Mouse (Mus musculus) megakaryocyte, embryonic 14.5 days (primary cell): Measurements from ENCODE around the gene Rhoj. TPM values are rescaled to one million over a fixed set of nuclear protein-coding genes. Genes with fewer than 3 reads are reported as not detected.

Experiments
- H3K27me3 ChIP-seq: replicated peaks from 2 replicates; pipeline ENCODE3; 2012; ENCODE audit warnings: inconsistent platforms
- H3K36me3 ChIP-seq: replicated peaks from 2 replicates; pipeline ENCODE3; 2012; ENCODE audit warnings: low read length, inconsistent platforms, mixed read lengths
- H3K4me1 ChIP-seq: 2 replicates; pipeline ENCODE4 v1.6.1; 2012; ENCODE audit warnings: inconsistent platforms
- H3K4me3 ChIP-seq: replicated peaks from 2 replicates; pipeline ENCODE3; 2012; ENCODE audit warnings: moderate library complexity, mild to moderate bottlenecking, inconsistent platforms
- H3K9me3 ChIP-seq: 2 replicates; pipeline ENCODE4 v1.6.1; 2012; ENCODE audit warnings: inconsistent platforms
- FLI1 ChIP-seq: IDR thresholded peaks from 2 replicates; pipeline ENCODE4 v1.6.1; 2012; ENCODE audit warnings: low read length, inconsistent platforms, mixed read lengths
- GATA1 ChIP-seq: IDR thresholded peaks from 3 replicates; pipeline ENCODE4 v1.6.1; 2012; ENCODE audit warnings: mixed read lengths, low read length, inconsistent platforms, borderline replicate concordance
- polyA plus RNA-seq: library from polyadenylated mRNA; stranded (reverse); fragments of >175 nt; gene quantifications from 2 replicates; pipeline ENCODE4 v1.2.3, GENCODE M21; 2012; ENCODE audit warnings: low replicate concordance; ENCODE audit not compliant: insufficient read depth

The Rhoj gene
- polyA plus RNA-seq, 1 experiment, result 62.7 TPM

- no peaks in the 10 kb centered on the region for H3K9me3 ChIP-seq
- peaks cover 3% of the 10 kb centered on the region for H3K27me3 ChIP-seq
- H3K4me3 ChIP-seq, result no peak overlapping the region
- TF ChIP-seq FLI1, result no peak
- no peak for TF ChIP-seq GATA1
- peaks cover 2% of the 10 kb centered on the region for H3K4me1 ChIP-seq
- no peaks in the 10 kb centered on the region for H3K36me3 ChIP-seq
Measured at GRCm38 (mm10) chr12:75387846-75388245, 79.7 kb downstream of the Rhoj start.

GRCm38 (mm10) chr12:75388521-75388920 is 80.4 kb downstream of the Rhoj start:
- Histone ChIP-seq H3K36me3 (no peaks in the 10 kb centered on the region), H3K27me3 (peaks cover 3% of the 10 kb centered on the region), H3K4me3 (no peak overlapping the region), H3K9me3 (no peaks in the 10 kb centered on the region), H3K4me1 (peaks cover 6% of the 10 kb centered on the region)
- TF ChIP-seq FLI1 (no peak), GATA1 (no peak)

GRCm38 (mm10) chr12:75389308-75390135 is 81.4 kb downstream of the Rhoj start:
- Histone ChIP-seq H3K4me1 (peaks cover 6% of the 10 kb centered on the region), H3K9me3 (no peaks in the 10 kb centered on the region), H3K36me3 (no peaks in the 10 kb centered on the region), H3K4me3 (no peak overlapping the region), H3K27me3 (peaks cover 3% of the 10 kb centered on the region)
- no peak for TF ChIP-seq FLI1
- no peak for TF ChIP-seq GATA1

DNA sequence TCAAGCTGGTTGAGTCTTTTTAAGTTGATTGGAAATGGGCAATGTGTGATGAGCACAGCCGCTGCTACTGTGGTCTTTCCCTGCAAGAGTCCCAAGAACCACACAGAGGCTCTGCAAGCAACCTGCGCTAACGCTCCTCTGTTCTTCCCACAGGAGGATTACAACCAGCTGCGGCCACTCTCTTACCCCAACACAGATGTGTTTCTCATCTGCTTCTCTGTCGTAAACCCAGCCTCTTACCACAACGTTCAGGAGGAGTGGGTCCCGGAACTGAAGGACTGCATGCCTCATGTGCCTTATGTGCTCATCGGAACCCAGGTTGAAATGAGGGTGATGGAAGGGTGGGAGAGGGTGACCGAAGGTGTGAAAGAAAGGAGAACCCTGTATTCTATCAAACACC is 83.4 kb downstream of the Rhoj start:
- Histone ChIP-seq H3K4me3 (no peak overlapping the region), H3K9me3 (no peaks in the 10 kb centered on the region), H3K4me1 (peaks cover 6% of the 10 kb centered on the region), H3K27me3 (peaks cover 3% of the 10 kb centered on the region), H3K36me3 (peaks cover 8% of the 10 kb centered on the region)
- TF ChIP-seq FLI1, result no peak
- no peak for TF ChIP-seq GATA1

GRCm38 (mm10) chr12:75394011-75394773 is 86.1 kb downstream of the Rhoj start:
- peaks cover 11% of the 10 kb centered on the region for H3K36me3 ChIP-seq
- TF ChIP-seq GATA1 (no peak), FLI1 (no peak)
- H3K27me3 ChIP-seq, result no peaks in the 10 kb centered on the region
- no peaks in the 10 kb centered on the region for H3K9me3 ChIP-seq
- H3K4me1 ChIP-seq, result peaks cover 6% of the 10 kb centered on the region
- H3K4me3 ChIP-seq, result no peak overlapping the region

DNA sequence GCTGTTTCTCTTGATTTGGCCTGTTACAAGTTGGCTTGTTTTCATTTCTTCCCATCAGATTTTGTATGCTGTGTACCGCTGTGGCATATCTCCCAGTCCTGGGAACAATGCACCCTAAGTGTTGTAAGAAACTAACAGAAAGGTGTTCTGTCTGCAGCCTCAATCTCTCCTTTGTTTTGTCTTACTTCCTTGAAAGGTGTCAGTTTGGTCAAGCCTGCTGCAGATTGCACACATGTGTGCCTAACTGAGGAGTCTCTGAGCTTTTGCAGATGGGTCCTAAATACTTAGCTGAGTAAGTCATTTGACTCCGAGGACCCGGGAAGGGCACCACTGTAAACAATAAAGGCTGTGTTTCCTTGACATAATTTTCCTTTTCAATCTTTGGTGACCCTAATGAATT is 88.5 kb downstream of the Rhoj start:
- peaks cover 6% of the 10 kb centered on the region for H3K4me1 ChIP-seq
- no peaks in the 10 kb centered on the region for H3K27me3 ChIP-seq
- TF ChIP-seq GATA1, result no peak
- TF ChIP-seq FLI1, result no peak
- no peak overlapping the region for H3K4me3 ChIP-seq
- peaks cover 22% of the 10 kb centered on the region for H3K36me3 ChIP-seq
- H3K9me3 ChIP-seq, result no peaks in the 10 kb centered on the region

DNA sequence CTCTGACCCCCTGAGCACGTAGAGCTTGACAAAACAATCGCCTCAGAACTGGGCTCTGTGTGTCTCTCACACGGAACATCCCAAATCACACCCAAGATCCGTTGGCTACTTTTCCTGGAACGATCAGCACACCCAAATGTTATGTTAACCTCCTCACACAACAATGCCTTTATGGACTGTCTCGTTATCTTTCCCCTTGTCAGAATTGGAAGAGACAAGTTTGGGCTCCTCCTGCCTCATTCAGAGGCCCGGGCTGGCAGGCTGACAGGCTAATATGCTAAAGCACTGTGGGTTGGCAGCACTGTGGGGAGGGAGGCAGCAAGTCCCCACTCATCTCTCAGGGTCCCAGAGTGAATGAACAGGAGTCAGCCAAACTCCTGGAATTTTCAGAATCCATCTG is 89.0 kb downstream of the Rhoj start:
- H3K27me3 ChIP-seq, result no peaks in the 10 kb centered on the region
- H3K4me3 ChIP-seq, result no peak overlapping the region
- no peaks in the 10 kb centered on the region for H3K9me3 ChIP-seq
- H3K4me1 ChIP-seq, result peaks cover 6% of the 10 kb centered on the region
- TF ChIP-seq FLI1 (no peak), GATA1 (no peak)
- peaks cover 22% of the 10 kb centered on the region for H3K36me3 ChIP-seq

DNA sequence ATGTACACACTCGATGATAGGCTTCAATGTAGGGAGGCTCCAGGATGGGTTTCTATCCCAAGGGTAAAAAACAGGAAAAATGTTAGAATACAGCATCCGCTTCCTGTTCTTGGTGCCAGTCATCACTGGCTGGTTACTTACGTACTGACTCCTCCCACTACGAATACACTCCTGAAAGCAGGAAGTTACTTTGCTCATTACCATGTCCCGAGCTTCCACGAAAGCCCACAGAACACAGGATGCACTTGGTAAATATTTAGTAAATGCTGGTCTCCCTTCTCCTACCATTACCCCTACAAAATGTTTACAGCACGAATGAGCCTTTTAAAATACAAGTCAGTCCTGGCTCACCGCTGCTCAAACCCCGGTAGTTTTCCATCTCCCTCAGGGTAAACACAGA is 104.8 kb downstream of the Rhoj start:
- no peaks in the 10 kb centered on the region for H3K9me3 ChIP-seq
- peaks cover 13% of the 10 kb centered on the region for H3K4me1 ChIP-seq
- no peaks in the 10 kb centered on the region for H3K36me3 ChIP-seq
- H3K27me3 ChIP-seq, result peaks cover 1% of the 10 kb centered on the region
- TF ChIP-seq FLI1 (no peak), GATA1 (no peak)
- peak overlapping the region; percentile 57 for H3K4me3 ChIP-seq

- Histone ChIP-seq H3K9me3 (no peaks in the 10 kb centered on the region), H3K4me3 (no peak overlapping the region), H3K4me1 (peaks cover 13% of the 10 kb centered on the region), H3K36me3 (no peaks in the 10 kb centered on the region), H3K27me3 (peaks cover 1% of the 10 kb centered on the region)
- TF ChIP-seq FLI1 (no peak), GATA1 (no peak)
Measured at GRCm38 (mm10) chr12:75414991-75415390, 106.9 kb downstream of the Rhoj start.

DNA sequence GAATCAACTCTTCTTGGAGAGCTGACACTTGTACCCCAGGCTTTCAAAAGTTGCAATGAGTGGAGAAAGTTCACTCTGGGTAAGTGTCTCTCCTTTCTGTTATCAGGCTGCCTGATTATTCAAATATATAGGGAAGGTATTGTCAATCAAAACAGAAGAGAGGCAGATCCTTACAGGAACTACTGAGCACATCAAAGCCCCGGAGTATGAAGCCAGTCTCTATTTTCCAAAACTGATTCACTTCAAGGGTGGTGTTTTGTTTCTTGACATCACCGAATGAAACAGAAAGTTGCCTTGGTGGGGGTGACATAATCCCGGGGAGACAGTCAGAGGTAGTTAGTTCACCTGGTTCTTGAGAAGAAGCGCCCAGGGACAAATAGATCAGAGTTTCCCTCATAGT is 108.6 kb downstream of the Rhoj start, which contains the start of gene Gphb5:
TSS of gene Gphb5 (minus strand) at position 101 of the 400 bp plus-strand sequence.
- no peak for TF ChIP-seq FLI1
- no peak for TF ChIP-seq GATA1
- H3K36me3 ChIP-seq, result no peaks in the 10 kb centered on the region
- H3K27me3 ChIP-seq, result peaks cover 1% of the 10 kb centered on the region
- no peaks in the 10 kb centered on the region for H3K9me3 ChIP-seq
- H3K4me3 ChIP-seq, result no peak within 1 kb of the TSS
- H3K4me1 ChIP-seq, result peaks cover 13% of the 10 kb centered on the region
